Comparison of ENCODE assay signal across 9 mouse cellular contexts in the genomic region with DNA sequence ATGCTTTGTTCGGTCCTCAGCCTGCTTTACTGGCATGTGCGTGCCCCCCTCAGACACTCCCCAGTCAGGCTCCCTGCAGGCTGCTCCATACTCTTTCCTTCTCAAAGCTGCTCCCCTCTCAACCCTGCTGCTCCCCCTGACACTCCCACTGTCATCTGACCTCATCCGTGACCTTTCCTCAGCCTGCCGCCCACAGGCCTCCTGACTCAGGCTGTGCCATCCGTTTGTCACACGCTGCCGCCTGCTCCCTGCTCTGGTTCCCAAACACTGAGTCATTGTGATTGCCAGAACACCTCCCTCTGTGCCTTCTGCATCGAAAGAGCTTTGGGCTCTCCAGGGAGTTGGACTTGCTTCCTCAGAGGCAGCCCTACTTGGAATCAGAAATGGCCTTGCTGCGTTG.
DNase-seq lines count a peak whose midpoint lies in the region; ATAC-seq lines count a peak whose summit lies in the region.
"Had no signal": no experiment of that assay in that cellular context is flagged by ENCODE, and none has a peak within 500 bp of the region (broad histone marks: within the 10 kb centered on the region; RNA-seq: fewer than 3 reads in every experiment).

No protein-coding gene starts in this region.

- DNase-seq in forebrain, embryonic 10.5 days (ENCODE audit: extremely low spot score, low spot score): no peak
- DNase-seq in brain, adult 2 months (ENCODE audit: low read depth, low spot score): peak; percentile 96
- DNase-seq in frontal cortex, postnatal 36 days (ENCODE audit: low spot score in 2 of 2): peak; percentile 82 to 87
- DNase-seq in left cerebral cortex, postnatal 36 days (ENCODE audit: low spot score in 2 of 2): peak; percentile 78 to 84
- DNase-seq in B cell, adult 2 months: no peak
- DNase-seq in liver, embryonic 11.5 days (ENCODE audit: low spot score): no peak
- no peak for DNase-seq in spleen, postnatal 10 days (ENCODE audit: low spot score in 2 of 2)

- H3K4me3 ChIP-seq in forebrain, embryonic 10.5 days: no peak overlapping the region
- no peak overlapping the region for H3K4me3 ChIP-seq in forebrain, embryonic 16.5 days (replicated peaks; ENCODE audit: low read length)
- no peak overlapping the region for H3K4me3 ChIP-seq in liver, embryonic 11.5 days (ENCODE audit: low read depth, low read length)
- H3K4me3 ChIP-seq: embryonic facial prominence, embryonic 12.5 days had no signal

- H3K4me1 ChIP-seq in forebrain, embryonic 10.5 days: peaks cover 85% of the 10 kb centered on the region
- peaks cover 14% of the 10 kb centered on the region for H3K4me1 ChIP-seq in forebrain, embryonic 16.5 days (replicated peaks; ENCODE audit: control insufficient read depth, insufficient read depth, low read length)
- H3K4me1 ChIP-seq in liver, embryonic 11.5 days (replicated peaks; ENCODE audit: control insufficient read depth, insufficient read depth, low read length): no peaks in the 10 kb centered on the region
- H3K4me1 ChIP-seq: embryonic facial prominence, embryonic 12.5 days had no signal

- no peaks in the 10 kb centered on the region for H3K9me3 ChIP-seq in forebrain, embryonic 10.5 days
- no peaks in the 10 kb centered on the region for H3K9me3 ChIP-seq in forebrain, embryonic 16.5 days (ENCODE audit: control insufficient read depth, low read length)
- H3K9me3 ChIP-seq in liver, embryonic 11.5 days (ENCODE audit: control insufficient read depth, low read length): no peaks in the 10 kb centered on the region
- H3K9me3 ChIP-seq: embryonic facial prominence, embryonic 12.5 days had no signal

- 11% methylated on average over 9 of the region's 9 CpGs for WGBS in forebrain, embryonic 10.5 days
- WGBS in forebrain, embryonic 16.5 days: 26% methylated on average over 9 of the region's 9 CpGs
- WGBS in liver, embryonic 11.5 days: 37% methylated on average over 9 of the region's 9 CpGs

- ATAC-seq in forebrain, embryonic 16.5 days: no peak
- ATAC-seq in liver, embryonic 11.5 days (replicated peaks; ENCODE audit: low FRiP score): no peak

- H3K36me3 ChIP-seq in forebrain, embryonic 10.5 days (replicated peaks): no peaks in the 10 kb centered on the region
- no peaks in the 10 kb centered on the region for H3K36me3 ChIP-seq in forebrain, embryonic 16.5 days (ENCODE audit: control insufficient read depth, insufficient read depth)
- no peaks in the 10 kb centered on the region for H3K36me3 ChIP-seq in liver, embryonic 11.5 days (ENCODE audit: control insufficient read depth, insufficient read depth, low read length)
- H3K36me3 ChIP-seq: embryonic facial prominence, embryonic 12.5 days had no signal

- H3K27ac ChIP-seq in forebrain, embryonic 10.5 days: peak overlapping the region; percentile 67
- H3K27ac ChIP-seq in forebrain, embryonic 16.5 days (ENCODE audit: low read length): no peak overlapping the region
- no peak overlapping the region for H3K27ac ChIP-seq in liver, embryonic 11.5 days (ENCODE audit: low read depth, low read length)
- H3K27ac ChIP-seq: embryonic facial prominence, embryonic 12.5 days had no signal

- peaks cover 79% of the 10 kb centered on the region for H3K27me3 ChIP-seq in forebrain, embryonic 10.5 days (ENCODE audit: poor library complexity, severe bottlenecking)
- H3K27me3 ChIP-seq in forebrain, embryonic 16.5 days (replicated peaks; ENCODE audit: control insufficient read depth, insufficient read depth, low read length): peaks cover 13% of the 10 kb centered on the region
- H3K27me3 ChIP-seq in liver, embryonic 11.5 days (replicated peaks; ENCODE audit: control insufficient read depth, insufficient read depth, low read length): no peaks in the 10 kb centered on the region

- no peak overlapping the region for H3K4me2 ChIP-seq in forebrain, embryonic 16.5 days (ENCODE audit: low read length)
- no peak overlapping the region for H3K4me2 ChIP-seq in liver, embryonic 11.5 days
- H3K4me2 ChIP-seq: embryonic facial prominence, embryonic 12.5 days had no signal

- intact Hi-C loops in left cerebral cortex, postnatal 36 days (cut with DNase I): loop anchor here (5.0 to 10.0 kb wide), 3 partner anchors 34 to 581 kb away; no protein-coding TSS in a partner anchor

- no peak overlapping the region for H3K9ac ChIP-seq in forebrain, embryonic 16.5 days (replicated peaks; ENCODE audit: low read depth, low read length)
- no peak overlapping the region for H3K9ac ChIP-seq in liver, embryonic 11.5 days (ENCODE audit: low read depth, low read length)
- H3K9ac ChIP-seq: embryonic facial prominence, embryonic 12.5 days had no signal

Comparison
In these comparisons a context has a peak if more than half of its experiments do, and no peak if none do; other contexts are left out.
1. DNase-seq: peak in brain, adult 2 months (single experiment), frontal cortex, postnatal 36 days (2 of 2) and left cerebral cortex, postnatal 36 days (2 of 2); none in forebrain, embryonic 10.5 days (single experiment), B cell, adult 2 months (0 of 2), liver, embryonic 11.5 days (single experiment) and spleen, postnatal 10 days (0 of 2).